Mouse (Mus musculus): ENCODE measurements around the gene Map3k1. TPM values are rescaled to one million over a fixed set of nuclear protein-coding genes. Genes with fewer than 3 reads are reported as not detected.

The Map3k1 gene
- polyA plus RNA-seq, 2 experiments = 5.9 to 13.3 TPM

- WGBS (ENCODE audit: insufficient replicate concordance) = 92% methylated on average over 7 of the region's 7 CpGs
- DNase-seq (ENCODE audit: low read depth in 3 of 3, low spot score in 3 of 3) (no peak), ATAC-seq (ENCODE audit: insufficient read depth) (no peak)
- no peak overlapping the region for H3K4me3 ChIP-seq (ENCODE audit: insufficient read depth in 1 of 2, low read depth in 2 of 2, low read length in 2 of 2)
- H3K4me2 ChIP-seq (ENCODE audit: low read depth) = no peak overlapping the region
- H3K4me1 ChIP-seq (replicated peaks; ENCODE audit: control insufficient read depth in 2 of 2, insufficient read depth in 2 of 2, low read length in 1 of 2) = peaks cover 0 to 9% of the 10 kb centered on the region in 2 experiments; a peak in 1 of 4 replicates
- no peak overlapping the region for H3K9ac ChIP-seq (replicated peaks)
- no peak for TF ChIP-seq EP300 (IDR thresholded peaks at IDR 0.05; ENCODE audit: low read depth)
- TF ChIP-seq CTCF (IDR thresholded peaks at IDR 0.05; ENCODE audit: low read depth) = no peak; the same call in 1 of the 2 replicates
- peaks cover 2% of the 10 kb centered on the region; the same call in 1 of the 2 replicates for H3K9me3 ChIP-seq (ENCODE audit: control insufficient read depth, low read length)
- H3K36me3 ChIP-seq (replicated peaks; ENCODE audit: control insufficient read depth, insufficient read depth, low read depth) = no peaks in the 10 kb centered on the region
- H3K27ac ChIP-seq = no peak overlapping the region
- H3K27me3 ChIP-seq (ENCODE audit: control insufficient read depth, insufficient read depth, low read length) = peaks cover 8% of the 10 kb centered on the region; the same call in 1 of the 2 replicates
Measured at GRCm38 (mm10) chr13:111815017-111815416, 6.2 kb upstream of the Map3k1 start.

GRCm38 (mm10) chr13:111812647-111813046 lies 3.9 kb upstream of the Map3k1 start:
- WGBS (ENCODE audit: insufficient replicate concordance) = 70% methylated on average over 2 of the region's 2 CpGs
- peaks cover 2% of the 10 kb centered on the region in 2 experiments; a peak in 2 of 4 replicates for H3K4me1 ChIP-seq (replicated peaks; ENCODE audit: control insufficient read depth in 2 of 2, insufficient read depth in 2 of 2, low read length in 1 of 2)
- H3K27ac ChIP-seq = no peak overlapping the region
- H3K9ac ChIP-seq (replicated peaks) = no peak overlapping the region
- no peak for ATAC-seq (ENCODE audit: insufficient read depth)
- no peak overlapping the region for H3K4me3 ChIP-seq (ENCODE audit: insufficient read depth in 1 of 2, low read depth in 2 of 2, low read length in 2 of 2)
- DNase-seq (ENCODE audit: low read depth in 3 of 3, low spot score in 3 of 3) = no peak
- no peaks in the 10 kb centered on the region for H3K36me3 ChIP-seq (replicated peaks; ENCODE audit: control insufficient read depth, insufficient read depth, low read depth)
- no peak for TF ChIP-seq EP300 (IDR thresholded peaks at IDR 0.05; ENCODE audit: low read depth)
- no peak for TF ChIP-seq CTCF (IDR thresholded peaks at IDR 0.05; ENCODE audit: low read depth)
- peaks cover 2% of the 10 kb centered on the region; the same call in 1 of the 2 replicates for H3K9me3 ChIP-seq (ENCODE audit: control insufficient read depth, low read length)
- no peak overlapping the region for H3K4me2 ChIP-seq (ENCODE audit: low read depth)
- peaks cover 8% of the 10 kb centered on the region; the same call in 1 of the 2 replicates for H3K27me3 ChIP-seq (ENCODE audit: control insufficient read depth, insufficient read depth, low read length)

GRCm38 (mm10) chr13:111810998-111811628 lies 2.3 kb upstream of the Map3k1 start:
- 78% methylated on average over 13 of the region's 13 CpGs for WGBS (ENCODE audit: insufficient replicate concordance)
- peaks cover 2% of the 10 kb centered on the region; the same call in 1 of the 2 replicates for H3K9me3 ChIP-seq (ENCODE audit: control insufficient read depth, low read length)
- H3K27me3 ChIP-seq (ENCODE audit: control insufficient read depth, insufficient read depth, low read length) = peaks cover 8% of the 10 kb centered on the region; the same call in 1 of the 2 replicates
- H3K4me1 ChIP-seq (replicated peaks; ENCODE audit: control insufficient read depth in 2 of 2, insufficient read depth in 2 of 2, low read length in 1 of 2) = peaks cover 4 to 5% of the 10 kb centered on the region in 2 experiments
- no peak for TF ChIP-seq CTCF (IDR thresholded peaks at IDR 0.05; ENCODE audit: low read depth)
- no peak for TF ChIP-seq EP300 (IDR thresholded peaks at IDR 0.05; ENCODE audit: low read depth)
- DNase-seq (ENCODE audit: low read depth in 3 of 3, low spot score in 3 of 3) (no peak), ATAC-seq (ENCODE audit: insufficient read depth) (no peak)
- no peak overlapping the region for H3K4me3 ChIP-seq (ENCODE audit: insufficient read depth in 1 of 2, low read depth in 2 of 2, low read length in 2 of 2)
- H3K27ac ChIP-seq = no peak overlapping the region
- H3K4me2 ChIP-seq (ENCODE audit: low read depth) = no peak overlapping the region
- no peak overlapping the region for H3K9ac ChIP-seq (replicated peaks)
- no peaks in the 10 kb centered on the region for H3K36me3 ChIP-seq (replicated peaks; ENCODE audit: control insufficient read depth, insufficient read depth, low read depth)

GRCm38 (mm10) chr13:111809466-111810228 lies 854 bp upstream of the Map3k1 start:
- 1% methylated on average over 29 of the region's 29 CpGs for WGBS (ENCODE audit: insufficient replicate concordance)

GRCm38 (mm10) chr13:111808387-111808636 lies 481 bp downstream of the Map3k1 start:
- H3K4me2 ChIP-seq (ENCODE audit: low read depth) = peak overlapping the region; percentile 72
- peaks cover 23 to 26% of the 10 kb centered on the region in 2 experiments for H3K4me1 ChIP-seq (replicated peaks; ENCODE audit: control insufficient read depth in 2 of 2, insufficient read depth in 2 of 2, low read length in 1 of 2)
- DNase-seq (ENCODE audit: low read depth in 3 of 3, low spot score in 3 of 3) (no peak), ATAC-seq (ENCODE audit: insufficient read depth) (peak; percentile 62)
- H3K27ac ChIP-seq = peak overlapping the region; percentile 82
- TF ChIP-seq CTCF (IDR thresholded peaks at IDR 0.05; ENCODE audit: low read depth) (no peak), EP300 (IDR thresholded peaks at IDR 0.05; ENCODE audit: low read depth) (no peak)
- H3K27me3 ChIP-seq (ENCODE audit: control insufficient read depth, insufficient read depth, low read length) = peaks cover 8% of the 10 kb centered on the region; the same call in 1 of the 2 replicates
- under 1% methylated on average over 38 of the region's 38 CpGs for WGBS (ENCODE audit: insufficient replicate concordance)
- H3K36me3 ChIP-seq (replicated peaks; ENCODE audit: control insufficient read depth, insufficient read depth, low read depth) = no peaks in the 10 kb centered on the region
- peak overlapping the region; percentile 94 for H3K9ac ChIP-seq (replicated peaks)
- peak overlapping the region; percentile 86 to 96 for H3K4me3 ChIP-seq (ENCODE audit: insufficient read depth in 1 of 2, low read depth in 2 of 2, low read length in 2 of 2)
- H3K9me3 ChIP-seq (ENCODE audit: control insufficient read depth, low read length) = no peaks in the 10 kb centered on the region

More at GRCm38 (mm10) chr13:111809466-111810228, 854 bp upstream of the Map3k1 start:
- Histone ChIP-seq H3K4me1 (replicated peaks; ENCODE audit: control insufficient read depth in 2 of 2, insufficient read depth in 2 of 2, low read length in 1 of 2) (peaks cover 14 to 15% of the 10 kb centered on the region in 2 experiments), H3K4me3 (ENCODE audit: insufficient read depth in 1 of 2, low read depth in 2 of 2, low read length in 2 of 2) (peak overlapping the region; percentile 87 to 96), H3K27me3 (ENCODE audit: control insufficient read depth, insufficient read depth, low read length) (peaks cover 8% of the 10 kb centered on the region; the same call in 1 of the 2 replicates), H3K27ac (no peak overlapping the region; the same call in 1 of the 2 replicates), H3K9ac (replicated peaks) (peak overlapping the region; percentile 94), H3K4me2 (ENCODE audit: low read depth) (peak overlapping the region; percentile 72), H3K36me3 (replicated peaks; ENCODE audit: control insufficient read depth, insufficient read depth, low read depth) (no peaks in the 10 kb centered on the region), H3K9me3 (ENCODE audit: control insufficient read depth, low read length) (no peaks in the 10 kb centered on the region)
- DNase-seq (ENCODE audit: low read depth in 3 of 3, low spot score in 3 of 3) = peak in 1 of 3 experiments; percentile 44
- peak; percentile 30 for ATAC-seq (ENCODE audit: insufficient read depth)
- TF ChIP-seq CTCF (IDR thresholded peaks at IDR 0.05; ENCODE audit: low read depth) (no peak), EP300 (IDR thresholded peaks at IDR 0.05; ENCODE audit: low read depth) (no peak)

Data from liver, embryonic 14.5 days (tissue).